Mouse (Mus musculus) cerebellum, adult 2 months (tissue): Measurements from ENCODE around the gene Zscan26. TPM values are rescaled to one million over a fixed set of nuclear protein-coding genes. Genes with fewer than 3 reads are reported as not detected.
"Not testable (repeated sequence)": the region's sequence is repeated elsewhere in the genome, so short reads cannot be mapped to it uniquely, and the experiment has no call there.

ENCODE experiments used
- DNase-seq, 2 experiments: peaks; one replicate each; pipeline ENCODE4 v3.0.0; 2021
- H3K27ac ChIP-seq: fragments of 200-500 bp; 2 replicates; pipeline ENCODE4 v1.5.1; 2012; ENCODE audit warnings: low read length, control low read depth, inconsistent platforms; ENCODE audit not compliant: insufficient read depth
- H3K27me3 ChIP-seq: fragments of 200-500 bp; 2 replicates; pipeline ENCODE4 v1.6.1; 2012; ENCODE audit warnings: inconsistent platforms, mild to moderate bottlenecking, low read length, moderate library complexity; ENCODE audit not compliant: control insufficient read depth, insufficient read depth
- H3K4me1 ChIP-seq: fragments of 200-500 bp; 2 replicates; pipeline ENCODE4 v1.6.1; 2011; ENCODE audit warnings: low read length; ENCODE audit not compliant: control insufficient read depth, insufficient read depth
- H3K4me3 ChIP-seq: fragments of 200-500 bp; replicated peaks from 2 replicates; pipeline ENCODE3; 2011; ENCODE audit warnings: mild to moderate bottlenecking, low read depth, low read length, control low read depth; ENCODE audit not compliant: insufficient read depth
- CTCF ChIP-seq: fragments of 200-500 bp; IDR thresholded peaks from 2 replicates; pipeline ENCODE4 v1.5.1; 2011; ENCODE audit warnings: low read depth, mild to moderate bottlenecking, control low read depth, low read length, moderate library complexity, borderline replicate concordance; ENCODE audit not compliant: insufficient read depth
- POLR2A ChIP-seq: fragments of 200-500 bp; IDR thresholded peaks from 2 replicates; pipeline ENCODE4 v1.6.1; 2011; ENCODE audit warnings: low read length, control low read depth, borderline replicate concordance; ENCODE audit not compliant: insufficient read depth
- WGBS: fragments of 180-500 bp; shearing (Covaris S2); methylation state at CpG from one replicate; pipeline ENCODE4 v1.1.7; 2018; 5-methylcytosine and 5-hydroxymethylcytosine counted together
- polyA plus RNA-seq: library from polyadenylated mRNA; depleted of rRNA; stranded (reverse); fragments of >200 nt; gene quantifications from 2 replicates; pipeline ENCODE4 v1.2.3, GENCODE M21; 2012; rRNA removed

The Zscan26 gene
- polyA plus RNA-seq, 1 experiment, result 69.3 TPM

DNA sequence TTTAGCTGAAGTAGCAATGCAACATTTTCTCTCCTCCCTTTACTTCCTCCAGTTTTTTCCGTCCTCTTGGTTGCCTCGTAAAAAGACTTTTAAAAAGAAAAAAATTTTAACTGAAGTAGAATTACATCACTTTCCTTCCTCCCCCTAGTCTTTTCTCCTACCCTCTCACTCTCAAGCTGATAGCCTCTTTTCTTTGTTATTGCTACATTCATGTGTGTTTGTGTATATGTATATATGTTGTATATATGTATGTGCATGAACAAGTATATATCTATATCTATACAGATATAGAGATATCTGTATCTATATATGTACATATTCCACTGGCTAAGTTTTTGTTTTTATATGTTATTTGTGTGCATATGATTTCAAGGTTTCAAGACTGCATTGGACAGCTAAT is 50.7 kb downstream of the Zscan26 start:
- no peak for DNase-seq
- H3K4me1 ChIP-seq, result no peaks in the 10 kb centered on the region
- H3K27ac ChIP-seq, result no peak overlapping the region
- peak overlapping the region; percentile 96 for H3K4me3 ChIP-seq
- TF ChIP-seq POLR2A (no peak), CTCF (no peak)
- 0% methylated on average over 2 of the region's 2 CpGs for WGBS
- H3K27me3 ChIP-seq, result no peaks in the 10 kb centered on the region

DNA sequence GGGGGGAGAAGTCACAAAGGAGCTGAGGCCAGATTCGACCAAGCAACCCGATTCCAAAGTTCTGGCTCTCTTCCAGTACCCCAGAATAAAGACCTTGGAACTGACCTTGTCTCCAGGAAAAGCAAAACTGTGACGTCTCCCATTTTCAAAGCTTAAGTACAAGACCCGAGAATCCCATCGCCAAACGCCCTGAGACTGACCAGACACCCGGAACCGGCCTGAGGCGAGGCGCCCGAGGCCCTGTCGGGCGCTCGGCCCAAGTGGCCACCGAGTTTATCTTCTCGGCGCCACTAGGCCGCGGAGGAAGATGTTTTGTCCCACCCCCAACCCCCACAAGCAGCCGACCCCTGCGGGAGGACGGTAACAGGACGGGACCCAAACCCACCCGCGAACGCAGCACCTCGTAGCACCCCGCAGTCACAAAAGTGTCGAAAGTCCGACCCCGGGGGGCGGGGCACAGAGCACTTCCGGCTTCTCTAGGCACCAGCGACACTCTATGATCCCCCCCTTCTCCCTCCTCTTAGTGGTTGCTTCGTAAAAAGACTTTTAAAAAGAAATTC is 51.2 kb downstream of the Zscan26 start, which contains the start of gene Zkscan3:
Zkscan3 (minus strand) TSS at position 469 of the 560 bp plus-strand sequence.
- TF ChIP-seq POLR2A, result peak; percentile 50; the same call in 1 of the 2 replicates
- TF ChIP-seq CTCF, result no peak
- DNase-seq, result peak; percentile 84 to 86
- peak within 1 kb of the TSS; percentile 60; the same call in 1 of the 2 replicates for H3K27ac ChIP-seq
- under 1% methylated on average over 35 of the region's 35 CpGs for WGBS
- H3K4me3 ChIP-seq, result peak within 1 kb of the TSS; percentile 96
- no peaks in the 10 kb centered on the region for H3K27me3 ChIP-seq
- H3K4me1 ChIP-seq, result no peaks in the 10 kb centered on the region

DNA sequence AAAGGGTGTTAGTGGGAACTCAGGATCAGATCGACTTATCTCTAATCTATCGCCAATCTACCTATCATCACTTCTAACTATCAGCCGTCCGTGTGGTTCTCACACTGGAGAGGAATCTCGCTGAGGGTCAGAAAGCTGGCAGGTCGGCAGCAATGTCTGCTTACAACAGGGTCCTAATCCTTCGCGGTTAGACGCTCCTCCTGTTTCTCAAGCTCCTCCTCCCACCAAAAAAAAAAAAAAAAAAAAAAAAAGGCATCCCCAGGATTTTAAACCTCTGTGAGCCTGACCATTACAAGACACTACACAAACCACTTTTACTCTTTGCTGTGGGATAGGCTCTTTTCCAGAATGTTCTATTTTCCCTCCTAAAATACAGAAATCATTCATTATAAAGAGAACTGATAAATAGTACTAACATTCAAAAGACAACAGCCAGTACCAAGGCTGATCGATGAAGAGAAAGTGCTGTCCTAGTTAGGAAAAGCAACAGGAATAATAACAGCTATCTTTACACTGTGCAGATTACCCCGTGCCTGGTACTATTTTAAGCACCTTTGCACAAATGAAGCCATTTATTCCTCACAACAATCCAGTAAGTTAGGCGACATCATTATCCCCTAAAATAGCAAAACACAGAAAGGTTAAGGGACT is 51.8 kb downstream of the Zscan26 start:
- no peaks in the 10 kb centered on the region for H3K27me3 ChIP-seq
- H3K4me1 ChIP-seq, result no peaks in the 10 kb centered on the region
- 14% methylated on average over 12 of the region's 12 CpGs for WGBS
- no peak overlapping the region for H3K27ac ChIP-seq
- no peak for TF ChIP-seq CTCF
- TF ChIP-seq POLR2A, result no peak
- peak overlapping the region; percentile 96 for H3K4me3 ChIP-seq
- DNase-seq, result no peak

DNA sequence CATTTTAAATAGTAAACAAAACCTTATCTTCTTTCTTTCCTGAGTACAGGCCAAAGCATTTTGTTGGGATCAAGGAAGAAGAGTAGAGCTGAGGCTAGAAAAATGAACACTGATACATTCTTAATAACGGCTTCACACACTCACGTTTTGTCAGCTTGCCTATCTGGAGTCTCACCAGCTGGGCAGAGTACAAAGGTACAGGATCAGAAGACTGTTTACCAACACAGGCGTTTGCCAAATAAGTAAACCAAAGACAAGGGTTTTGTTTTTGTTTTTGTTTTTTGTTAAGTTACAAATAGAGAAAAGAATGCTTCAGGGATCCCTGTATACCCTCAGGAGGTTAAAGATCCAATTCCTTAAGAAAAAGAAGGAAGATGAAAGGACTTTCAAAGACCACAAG is 52.4 kb downstream of the Zscan26 start:
- Histone ChIP-seq H3K4me1 (no peaks in the 10 kb centered on the region), H3K27me3 (no peaks in the 10 kb centered on the region), H3K4me3 (no peak overlapping the region), H3K27ac (no peak overlapping the region)
- 59% methylated on average over 3 of the region's 3 CpGs for WGBS
- TF ChIP-seq CTCF (no peak), POLR2A (no peak)
- no peak for DNase-seq

DNA sequence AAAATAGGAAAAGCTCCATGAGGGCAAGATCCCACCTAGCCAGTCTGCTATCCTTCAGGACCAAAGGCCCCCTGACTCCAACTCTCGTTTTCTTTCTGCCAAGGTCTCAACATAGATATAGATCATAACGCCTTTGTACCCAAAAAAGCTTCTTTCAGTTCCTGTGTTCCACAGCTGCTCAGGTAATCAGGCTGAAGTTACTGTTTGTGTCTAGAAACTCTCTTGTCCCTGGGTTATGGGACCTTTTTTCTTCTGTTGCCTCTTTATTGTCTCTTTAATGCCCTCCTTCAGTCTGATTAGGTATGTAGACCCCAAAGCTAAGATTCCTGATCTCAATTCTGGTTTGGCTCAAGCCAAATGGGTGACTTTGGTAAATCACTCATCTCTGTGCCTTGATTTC is 56.0 kb downstream of the Zscan26 start:
- DNase-seq, result no peak
- no peak overlapping the region for H3K27ac ChIP-seq
- TF ChIP-seq POLR2A (no peak), CTCF (no peak)
- no peak overlapping the region for H3K4me3 ChIP-seq
- H3K27me3 ChIP-seq, result no peaks in the 10 kb centered on the region
- H3K4me1 ChIP-seq, result no peaks in the 10 kb centered on the region
- WGBS, result 89% methylated on average over 2 of the region's 2 CpGs

DNA sequence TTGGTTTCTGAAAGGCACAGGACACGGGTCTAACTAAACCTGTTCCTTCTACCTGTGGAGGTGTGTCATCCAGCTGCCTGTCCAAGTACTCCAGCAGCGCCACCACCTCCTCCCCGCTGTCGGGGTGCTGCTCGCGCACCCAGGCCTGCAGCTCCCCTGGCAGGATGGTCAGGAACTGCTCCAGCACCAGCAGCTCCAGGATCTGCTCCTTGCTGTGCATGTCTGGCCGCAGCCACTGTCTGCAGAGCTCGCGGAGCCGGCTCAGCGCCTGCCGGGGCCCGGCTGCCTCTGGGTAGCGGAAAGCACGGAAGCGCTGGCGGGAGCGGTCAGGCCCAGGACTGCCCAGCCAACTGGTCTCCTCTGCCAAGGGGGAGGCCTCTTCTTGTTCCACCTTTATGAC is 57.5 kb downstream of the Zscan26 start:
- DNase-seq, result peak; percentile 42 to 48
- H3K4me1 ChIP-seq, H3K27ac ChIP-seq, H3K27me3 ChIP-seq, H3K4me3 ChIP-seq: not testable (repeated sequence)
- WGBS, result 91% methylated on average over 18 of the region's 18 CpGs

DNA sequence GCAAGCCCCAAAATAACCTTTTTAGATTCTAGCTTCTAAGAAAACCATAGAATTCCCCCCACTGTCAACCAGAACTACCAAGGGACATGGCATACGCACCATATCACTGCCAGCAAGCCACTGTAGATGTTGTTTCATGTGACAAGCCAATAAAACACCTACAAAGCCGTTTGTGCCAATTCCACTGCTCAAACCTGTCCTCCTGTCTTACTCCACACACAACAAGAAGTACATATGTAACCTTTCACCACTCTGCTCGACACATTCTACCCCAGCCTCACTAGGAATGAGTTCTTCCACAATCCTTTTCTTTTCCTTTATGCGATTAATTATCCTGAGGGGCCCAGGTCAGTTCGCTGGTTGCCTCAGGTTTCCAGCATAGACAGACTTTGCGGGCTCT is 57.9 kb downstream of the Zscan26 start:
- Histone ChIP-seq H3K4me3 (no peak overlapping the region), H3K27ac (no peak overlapping the region), H3K27me3 (no peaks in the 10 kb centered on the region), H3K4me1 (no peaks in the 10 kb centered on the region)
- no peak for DNase-seq
- TF ChIP-seq CTCF (no peak), POLR2A (no peak)
- WGBS, result 92% methylated on average over 6 of the region's 6 CpGs

DNA sequence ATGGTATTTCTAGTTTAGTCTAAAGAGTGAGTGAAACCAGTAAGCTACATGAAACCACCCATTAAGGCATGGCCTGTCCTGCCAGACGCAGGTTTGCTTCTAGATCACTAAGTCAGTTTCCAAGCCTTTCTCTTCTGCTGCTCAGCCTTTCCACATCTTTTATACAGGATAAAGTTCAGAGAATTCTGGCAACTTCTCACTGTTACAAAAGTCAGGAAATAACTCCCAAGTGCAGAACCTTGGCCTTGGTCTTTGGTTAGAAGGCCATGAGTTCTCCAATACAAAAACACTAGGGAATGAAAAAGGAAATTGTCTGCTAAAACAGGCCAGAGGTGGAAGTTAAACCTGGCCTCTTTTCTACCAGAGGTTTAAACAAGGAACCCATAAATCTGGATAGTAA is 58.3 kb downstream of the Zscan26 start:
- Histone ChIP-seq H3K27ac (no peak overlapping the region), H3K27me3 (no peaks in the 10 kb centered on the region), H3K4me3 (no peak overlapping the region), H3K4me1 (no peaks in the 10 kb centered on the region)
- WGBS, result 95% methylated on average over 1 of the region's 1 CpGs
- no peak for DNase-seq
- TF ChIP-seq POLR2A (no peak), CTCF (no peak)

Other genes with a start within 250 kb of the Zscan26 start
- not detected in 2 replicates for gene Gpx5, start 161.0 kb downstream of the Zscan26 start, polyA plus RNA-seq
- 0.25 and 0.33 TPM in 2 replicates for gene Gpx6, start 141.6 kb downstream of the Zscan26 start, polyA plus RNA-seq
- gene Olfr1367, start 106.8 kb downstream of the Zscan26 start, polyA plus RNA-seq, result not detected in 2 replicates
- gene Zscan12, start 90.9 kb downstream of the Zscan26 start, polyA plus RNA-seq, result 6.5 and 6.7 TPM in 2 replicates
- gene Zkscan3, start 51.0 kb downstream of the Zscan26 start, polyA plus RNA-seq, result 45.0 and 47.4 TPM in 2 replicates
- gene Pgbd1, start 12.7 kb downstream of the Zscan26 start, polyA plus RNA-seq, result 2.6 and 2.7 TPM in 2 replicates
- gene Nkapl, start 14.8 kb upstream of the Zscan26 start, polyA plus RNA-seq, result 0.44 and 0.54 TPM in 2 replicates
- gene Zkscan4, start 25.2 kb upstream of the Zscan26 start, polyA plus RNA-seq, result 3.6 and 4.2 TPM in 2 replicates
- gene Gm10065, start 25.7 kb upstream of the Zscan26 start, polyA plus RNA-seq, result not detected in 2 replicates
- 1.5 and 1.8 TPM in 2 replicates for gene AK157302, start 41.5 kb upstream of the Zscan26 start, polyA plus RNA-seq
- 28.3 and 29.8 TPM in 2 replicates for gene Gm11273, start 47.7 kb upstream of the Zscan26 start, polyA plus RNA-seq
- 7.5 and 9.8 TPM in 2 replicates for gene Zkscan8, start 77.4 kb upstream of the Zscan26 start, polyA plus RNA-seq
- not detected in 2 replicates for gene Olfr1366, start 89.1 kb upstream of the Zscan26 start, polyA plus RNA-seq
- gene Olfr1535, start 106.2 kb upstream of the Zscan26 start, polyA plus RNA-seq, result not detected in 2 replicates
- gene Olfr1364, start 128.0 kb upstream of the Zscan26 start, polyA plus RNA-seq, result not detected in 2 replicates
- not detected in 2 replicates for gene Olfr1362, start 160.3 kb upstream of the Zscan26 start, polyA plus RNA-seq
- 0.03 TPM in 1 of 2 replicates, not detected in the other for gene Olfr11, start 188.8 kb upstream of the Zscan26 start, polyA plus RNA-seq
- gene Olfr1361, start 209.7 kb upstream of the Zscan26 start, polyA plus RNA-seq, result not detected in 2 replicates
- gene Olfr1360, start 223.7 kb upstream of the Zscan26 start, polyA plus RNA-seq, result not detected in 2 replicates
- gene Olfr1359, start 244.4 kb upstream of the Zscan26 start, polyA plus RNA-seq, result not detected in 2 replicates